Mouse (Mus musculus) left cerebral cortex, postnatal 4 days (tissue): ENCODE data around the gene Mgll. TPM values are rescaled to one million over a fixed set of nuclear protein-coding genes. Genes with fewer than 3 reads are reported as not detected.

ENCODE experiments used
- DNase-seq: peaks from one replicate; pipeline ENCODE4 v3.0.0-alpha.2; 2022
- intact Hi-C: fragments of 180-260 bp; cut with DNase I; formaldehyde crosslinking; loops from one replicate; pipeline ENCODE4 v1.15.1; 2025
- total RNA-seq, 2 experiments: library from RNA; stranded (reverse); gene quantifications; 2 replicates each; pipeline ENCODE4 v1.2.3; 2021

Gene Mgll
- total RNA-seq, 2 experiments from 2014 or later, result 32.9 to 40.7 TPM

DNA sequence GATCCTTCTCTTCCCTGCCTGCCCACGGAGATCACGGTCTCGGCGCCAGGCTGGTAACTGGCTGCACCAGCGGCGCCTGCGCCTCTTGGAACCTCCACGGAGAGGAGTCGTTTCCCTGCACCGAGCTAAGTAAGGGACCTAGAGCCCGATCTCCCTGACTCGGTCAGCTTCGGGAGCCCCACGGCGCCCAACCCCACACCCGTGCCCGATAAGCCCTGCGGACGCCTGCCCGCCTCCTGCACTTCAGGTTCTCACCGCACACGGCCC lies 117.2 kb downstream of the Mgll start:
- no peak for DNase-seq
- intact Hi-C loops, result no loop called here

DNA sequence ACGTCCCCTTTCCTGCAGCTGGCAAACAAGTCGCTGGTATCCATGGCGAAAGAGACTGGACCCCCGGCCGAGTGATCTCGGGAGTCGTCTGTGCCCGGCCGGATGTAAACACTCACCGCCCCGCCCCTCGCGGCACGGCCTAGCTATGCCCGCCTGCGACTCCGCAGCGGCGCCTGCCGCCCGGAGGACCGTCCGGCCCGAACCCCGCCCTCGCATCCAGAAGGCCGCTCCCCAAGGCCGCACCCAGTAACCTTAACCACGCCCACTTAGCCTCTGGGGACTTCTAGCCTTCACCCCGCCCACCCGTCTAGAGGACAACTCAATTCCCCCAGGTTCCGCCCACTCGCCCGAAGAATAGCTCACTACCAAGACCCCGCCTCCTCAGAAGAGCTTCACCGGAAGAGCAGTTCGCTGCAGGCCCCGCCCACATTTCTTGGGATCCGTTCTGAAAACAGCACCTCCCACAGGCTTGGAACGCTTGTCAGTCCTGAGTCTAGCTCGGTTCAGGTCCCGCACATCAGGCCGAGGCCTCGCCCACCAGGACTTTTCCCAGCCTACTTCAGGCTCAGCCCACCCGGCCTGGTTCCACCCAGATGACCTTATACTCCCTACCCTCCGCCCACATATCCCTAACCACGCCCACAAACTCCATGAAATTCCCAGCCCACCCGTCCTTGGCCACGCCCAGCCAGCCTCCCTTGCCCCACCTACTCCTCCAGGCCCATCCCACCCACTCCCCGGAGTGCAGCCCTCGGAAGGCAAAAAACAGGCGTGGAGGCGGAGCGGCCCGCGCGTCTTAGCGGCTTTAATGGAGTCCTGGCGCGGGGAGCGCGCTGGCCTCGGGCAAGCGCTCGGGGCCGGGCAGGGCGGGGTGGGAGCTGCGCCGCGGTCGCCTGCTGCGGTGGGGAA lies 117.8 kb downstream of the Mgll start, which contains the start of gene Abtb1:
Abtb1 (minus strand) TSS at position 204 of the 909 bp plus-strand sequence.
- peak; percentile 99 for DNase-seq
- intact Hi-C loops, result no loop called here

DNA sequence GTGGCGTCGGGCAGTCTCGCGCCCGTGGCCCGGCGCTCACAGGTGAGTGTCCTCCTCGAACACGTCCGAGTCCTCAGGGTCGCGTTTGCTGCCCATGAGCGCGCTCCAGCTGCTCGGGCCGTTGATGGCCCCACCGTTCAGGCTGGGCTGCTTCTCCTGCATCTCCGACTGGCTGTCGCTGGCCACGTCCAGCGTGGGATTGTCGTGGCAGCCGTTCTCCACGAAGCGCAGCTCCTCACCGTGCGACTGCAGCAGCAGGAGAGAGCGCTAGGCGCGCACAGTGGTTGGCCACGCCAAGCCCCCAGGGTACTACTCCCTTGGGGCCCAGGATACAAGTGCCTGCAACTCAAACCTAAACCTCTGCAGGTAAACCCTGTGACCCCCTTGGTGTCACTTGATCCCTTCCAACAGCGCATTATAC lies 118.5 kb downstream of the Mgll start:
- DNase-seq, result peak; percentile 54
- intact Hi-C loops, result no loop called here

DNA sequence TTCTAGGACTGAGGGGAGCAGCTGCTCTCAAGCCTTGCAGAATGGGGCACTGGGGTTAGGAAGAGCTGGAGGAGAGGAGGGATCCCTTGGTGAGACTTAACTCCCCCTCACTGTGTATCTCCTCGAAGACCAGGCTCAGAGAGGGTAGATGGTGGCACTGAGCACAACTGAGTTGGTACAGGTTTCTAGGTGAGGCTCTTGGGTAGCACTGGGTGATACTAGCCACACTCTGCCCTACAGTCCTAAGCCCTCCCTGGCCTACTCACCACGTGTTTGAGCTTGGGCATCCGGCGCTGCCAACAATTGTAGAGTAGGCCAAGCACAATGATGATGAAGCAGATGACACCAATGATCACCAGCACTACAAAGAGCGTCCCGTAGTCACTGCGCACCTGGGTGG lies 119.0 kb downstream of the Mgll start:
- no peak for DNase-seq
- intact Hi-C loops, result no loop called here

DNA sequence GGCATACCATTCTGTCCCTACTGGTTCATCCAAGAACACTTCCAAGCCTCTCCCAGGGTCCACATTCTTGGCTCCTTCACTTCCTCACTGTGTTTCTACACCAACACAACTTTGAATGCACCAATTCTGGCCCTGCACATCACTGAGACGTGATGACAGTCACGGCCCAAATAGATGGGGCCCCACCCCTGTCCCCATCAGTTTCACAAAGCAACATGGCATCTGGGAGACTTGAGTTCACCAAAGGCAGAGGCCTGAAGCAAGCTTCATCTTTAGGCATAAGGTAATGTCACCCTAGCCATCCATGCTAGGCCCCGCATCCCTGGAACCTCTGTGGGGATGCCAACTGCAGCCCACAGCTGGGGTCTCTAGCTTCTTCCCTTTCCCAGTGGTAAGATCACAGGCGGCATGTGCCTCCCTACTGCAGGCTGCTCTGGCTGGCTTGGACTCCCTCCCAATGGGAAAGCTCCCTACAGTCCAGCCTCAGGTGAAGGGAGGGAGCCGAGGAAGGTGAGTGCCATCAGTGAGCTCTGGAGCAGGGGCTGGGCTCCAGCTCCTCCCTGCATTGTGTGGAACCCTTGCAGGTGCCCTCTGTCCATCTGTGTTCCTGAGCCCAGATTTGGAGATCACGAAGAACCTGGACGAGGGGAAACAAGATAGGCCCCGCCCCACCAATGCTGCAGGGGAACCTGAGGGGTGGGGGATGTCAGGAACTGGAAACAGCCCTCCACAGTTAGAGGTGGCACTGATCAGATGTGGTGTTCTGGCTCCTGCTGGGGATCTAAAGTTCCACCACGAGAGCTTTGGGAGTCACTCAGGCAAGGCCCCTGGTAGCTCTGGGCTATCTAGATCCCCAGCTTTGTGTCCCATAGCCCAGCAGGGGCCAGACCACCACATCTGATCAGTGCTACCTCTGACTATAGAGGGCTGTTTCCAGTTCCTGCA lies 119.8 kb downstream of the Mgll start:
- DNase-seq, result no peak
- intact Hi-C loops, result no loop called here

DNA sequence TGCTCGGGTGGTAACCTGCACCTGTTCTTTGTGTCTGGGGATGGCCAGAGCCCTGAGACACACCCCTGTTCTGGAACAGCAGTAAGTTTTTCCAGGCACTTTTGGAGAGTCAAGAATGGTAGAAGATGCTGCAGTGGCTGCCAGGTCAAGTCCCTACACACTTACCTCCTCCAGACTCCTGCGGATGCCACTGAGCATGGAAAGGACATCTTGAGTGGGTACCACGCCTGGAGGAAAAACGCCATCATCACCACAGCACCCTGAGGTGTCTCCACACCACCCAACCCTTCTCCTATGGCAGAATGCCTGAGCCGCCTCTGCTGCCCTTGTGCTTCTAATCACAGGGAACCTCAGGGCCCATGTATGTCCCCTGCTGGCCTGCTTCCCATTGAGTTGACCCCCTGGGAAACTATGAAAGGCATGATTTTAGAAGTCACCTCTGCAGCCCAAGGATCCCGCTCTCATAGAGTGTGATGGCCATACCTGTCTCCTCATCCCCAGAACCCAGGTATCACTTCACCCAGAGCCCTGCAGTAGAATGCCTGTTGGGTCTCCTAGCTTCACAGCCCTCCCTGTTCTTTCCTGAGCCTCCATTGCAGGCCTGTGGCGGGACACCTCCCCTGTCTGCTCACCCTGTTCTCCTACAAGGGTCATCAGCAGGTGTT lies 120.8 kb downstream of the Mgll start:
- intact Hi-C loops, result no loop called here
- DNase-seq, result no peak

DNA sequence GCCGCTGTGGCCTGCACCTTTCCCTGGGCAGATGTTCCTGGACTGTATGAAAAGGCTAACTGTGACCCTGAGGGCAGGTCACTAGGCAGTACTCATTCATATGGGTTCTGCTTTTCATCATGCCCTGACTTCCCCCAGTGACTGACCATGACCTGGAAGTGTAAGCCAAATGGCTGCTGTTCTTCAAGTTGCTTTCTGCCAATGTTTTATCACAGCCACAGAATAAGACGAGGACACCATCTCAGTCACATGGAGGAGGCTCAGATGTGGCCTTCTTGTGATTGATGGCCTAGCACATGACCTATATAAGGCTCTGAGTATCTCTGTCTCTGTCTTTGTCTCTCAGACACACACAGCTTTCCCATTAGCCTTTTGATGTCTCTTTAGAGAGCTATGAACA lies 123.4 kb downstream of the Mgll start:
- intact Hi-C loops, result no loop called here
- DNase-seq, result no peak

DNA sequence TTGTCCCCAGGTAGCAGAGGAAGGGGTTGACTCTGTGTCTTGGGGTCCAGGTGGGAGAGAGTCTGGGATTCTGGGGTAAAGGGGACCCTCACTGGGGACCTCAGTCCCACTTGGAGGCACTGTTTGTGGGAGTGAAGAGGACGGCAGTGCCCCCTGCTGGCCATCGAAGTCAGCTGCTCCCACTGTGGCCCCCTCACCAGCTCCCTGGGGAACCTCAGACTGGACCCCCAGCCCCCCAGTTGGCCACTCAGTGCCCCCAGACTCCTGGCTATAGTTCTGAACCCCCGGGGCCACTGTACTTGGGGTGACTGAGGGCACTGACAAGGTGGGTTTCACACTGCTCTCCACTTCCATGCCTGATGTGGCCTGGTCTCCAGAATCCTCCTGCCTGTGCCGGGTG lies 125.1 kb downstream of the Mgll start:
- intact Hi-C loops, result no loop called here
- no peak for DNase-seq

DNA sequence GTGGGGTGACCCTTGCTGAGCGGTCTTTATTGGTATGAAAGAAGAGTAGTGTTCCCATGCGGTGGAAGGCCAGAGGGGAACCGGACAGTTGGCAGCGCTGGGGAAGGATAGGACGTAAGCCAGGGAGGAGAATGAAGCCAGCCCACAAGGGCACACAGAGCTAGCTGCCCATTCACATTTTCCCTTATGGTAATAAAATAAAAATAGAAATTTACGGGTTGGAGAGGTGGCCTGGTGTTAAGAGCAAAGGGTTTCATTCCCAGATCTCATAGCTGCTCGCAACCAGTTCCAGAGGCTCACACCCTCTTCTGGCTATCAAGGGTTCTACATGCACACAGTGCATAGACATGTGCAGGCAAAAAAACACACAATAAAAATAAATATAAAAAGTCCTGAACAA lies 125.8 kb downstream of the Mgll start:
- DNase-seq, result no peak
- intact Hi-C loops, result no loop called here

DNA sequence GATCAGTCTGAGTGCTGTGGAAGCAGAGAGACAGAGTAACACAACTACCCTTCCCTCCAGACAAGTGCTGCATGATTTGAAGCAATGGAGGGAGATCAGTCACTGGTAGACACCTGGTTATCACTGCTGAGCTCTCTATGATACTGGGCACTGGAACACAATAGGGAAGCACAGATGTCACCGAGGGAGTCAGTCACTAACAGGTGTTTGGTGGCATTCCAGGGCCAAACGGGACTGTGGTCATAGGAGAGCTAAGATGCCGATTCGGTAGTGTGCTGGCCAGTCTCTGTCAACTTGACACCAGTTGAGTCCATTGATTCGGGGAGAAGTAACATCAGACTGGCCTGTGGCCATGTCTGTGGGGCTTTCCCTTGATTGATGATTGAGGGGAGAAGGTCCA lies 130.3 kb downstream of the Mgll start:
- no peak for DNase-seq
- intact Hi-C loops, result no loop called here

DNA sequence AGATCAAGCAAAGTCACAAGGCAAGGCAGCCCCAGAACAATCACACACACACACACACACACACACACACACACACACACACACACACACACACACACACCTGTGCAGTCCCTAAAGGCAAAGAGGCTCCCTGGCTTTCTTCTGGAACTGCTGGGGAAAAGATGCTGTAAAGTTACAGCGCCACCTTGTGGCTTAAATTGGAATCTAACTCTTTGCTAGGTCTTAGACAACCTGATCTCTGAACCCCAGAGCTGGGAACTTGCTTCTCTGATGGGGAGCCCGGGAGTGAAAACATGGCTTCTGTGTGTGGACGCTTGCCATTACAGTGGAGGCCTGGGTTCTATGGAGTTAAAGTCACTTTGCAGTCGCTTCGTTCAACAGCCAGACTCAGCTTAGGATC lies 131.4 kb downstream of the Mgll start:
- intact Hi-C loops, result no loop called here
- peak; percentile 49 for DNase-seq

DNA sequence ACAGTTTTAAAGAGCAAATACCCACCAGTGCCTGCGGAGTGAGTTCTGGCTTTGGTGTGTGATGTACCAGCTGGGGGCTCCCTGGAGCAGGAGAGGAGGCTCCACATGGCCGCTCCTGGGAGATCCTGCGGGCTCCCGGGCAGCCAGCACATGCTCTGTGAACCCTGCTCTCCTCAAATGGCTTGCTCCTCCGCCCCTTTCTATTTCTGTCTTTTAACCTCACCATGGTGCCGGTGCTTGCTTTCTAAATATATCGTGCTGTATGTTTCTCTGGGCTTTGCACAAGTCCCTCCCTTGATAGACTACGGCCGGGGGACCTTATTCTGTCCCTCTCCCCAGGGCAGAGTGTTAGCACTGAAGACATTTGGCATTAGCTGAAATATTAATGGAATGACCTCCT lies 133.0 kb downstream of the Mgll start:
- intact Hi-C loops, result no loop called here
- DNase-seq, result no peak

DNA sequence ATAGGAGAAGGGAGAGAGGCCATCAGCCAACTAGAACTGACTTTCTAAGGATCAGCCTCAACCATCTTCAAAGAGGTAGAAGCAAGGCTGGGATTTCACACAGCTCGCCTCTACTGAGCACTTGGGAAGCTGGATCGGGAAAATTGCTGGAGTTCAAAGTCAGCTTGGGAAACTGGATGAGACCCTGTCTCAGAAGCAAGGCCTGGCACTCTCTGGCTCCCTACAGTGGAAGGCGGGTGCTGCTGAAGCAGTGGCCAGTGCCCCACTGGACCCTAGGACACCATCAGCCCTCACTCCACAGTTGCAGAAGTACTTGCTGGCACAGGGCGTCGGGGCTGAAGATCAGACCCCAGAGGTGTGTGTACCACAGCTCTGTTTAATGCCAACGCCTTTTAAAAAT lies 133.6 kb downstream of the Mgll start:
- DNase-seq, result no peak
- intact Hi-C loops, result no loop called here

DNA sequence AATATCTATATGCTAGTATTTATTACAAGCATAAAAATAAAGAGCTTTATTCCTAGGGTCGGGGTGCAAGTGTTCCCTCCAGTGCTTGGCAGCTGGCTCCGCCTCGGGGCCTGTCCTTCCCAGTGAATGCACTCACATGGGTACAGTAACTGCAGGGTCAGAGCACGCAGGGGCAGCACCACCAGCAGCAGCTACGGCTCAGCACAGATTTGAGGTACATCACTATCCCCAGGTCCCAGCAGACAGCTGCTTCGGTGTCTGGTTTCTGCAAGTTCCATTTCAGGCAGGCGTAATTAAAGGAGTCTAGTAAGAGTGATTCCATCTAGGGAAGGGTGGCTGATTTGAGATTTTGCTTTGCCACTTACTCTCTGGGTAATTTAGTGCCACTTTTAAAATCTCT lies 134.1 kb downstream of the Mgll start:
- intact Hi-C loops, result no loop called here
- DNase-seq, result no peak

DNA sequence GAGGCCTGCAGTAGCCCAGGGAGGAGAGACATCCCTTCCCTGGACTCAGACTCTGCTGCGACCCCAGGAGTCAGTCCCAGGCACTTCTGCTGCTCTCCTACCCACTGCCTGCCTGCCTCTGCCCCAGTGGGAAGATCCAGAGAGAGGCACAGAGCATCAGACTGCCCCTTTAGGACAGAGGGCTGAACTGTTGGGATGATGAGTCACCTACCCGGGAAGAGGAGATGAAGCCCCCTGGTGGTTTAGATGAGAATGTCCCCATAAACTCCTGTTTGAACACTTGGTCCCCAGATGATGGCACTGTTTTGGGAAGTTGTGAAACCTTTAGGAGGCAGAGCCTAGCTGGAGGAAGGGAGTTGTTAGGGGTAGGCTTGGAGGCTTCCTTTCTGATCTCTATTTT lies 136.7 kb downstream of the Mgll start:
- DNase-seq, result no peak
- intact Hi-C loops, result no loop called here

DNA sequence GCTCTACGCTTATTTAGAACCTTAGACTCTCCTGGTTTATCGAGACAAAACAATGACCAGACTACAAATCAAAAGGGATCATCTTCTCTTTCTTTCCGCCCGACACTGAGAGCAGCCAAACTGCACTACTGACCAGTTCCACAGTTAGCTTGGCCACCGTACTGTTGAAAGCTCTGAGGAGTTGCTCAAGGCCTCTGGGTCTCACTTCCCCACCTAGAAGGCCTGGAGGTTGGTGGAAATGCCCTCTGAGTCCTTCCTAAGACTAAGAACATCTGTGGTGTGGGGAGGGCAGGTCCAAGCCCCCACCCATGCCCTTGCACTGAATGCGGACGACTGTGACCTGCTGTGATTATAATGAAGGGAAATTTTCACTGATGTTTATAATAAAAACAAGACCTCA lies 141.5 kb downstream of the Mgll start:
- intact Hi-C loops, result no loop called here
- DNase-seq, result no peak

DNA sequence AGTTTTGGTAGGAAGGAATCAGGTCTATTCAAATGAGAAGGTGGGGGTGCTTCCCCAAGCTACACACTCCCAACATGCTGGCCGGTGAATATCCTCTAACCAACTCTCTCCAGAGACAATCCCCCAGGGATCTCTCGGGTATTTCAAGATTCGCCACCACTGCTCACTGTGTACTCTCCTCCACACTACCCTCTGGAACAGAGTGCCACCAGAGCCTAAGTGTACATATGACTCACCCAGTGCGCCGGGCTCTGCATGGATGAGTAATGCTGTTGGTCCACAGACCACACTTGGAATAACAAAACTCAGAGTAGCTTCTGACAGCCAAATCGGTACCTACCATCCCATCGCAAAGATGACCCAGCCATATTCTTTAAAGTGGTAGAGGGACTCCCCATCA lies 145.2 kb downstream of the Mgll start:
- intact Hi-C loops, result no loop called here
- no peak for DNase-seq

DNA sequence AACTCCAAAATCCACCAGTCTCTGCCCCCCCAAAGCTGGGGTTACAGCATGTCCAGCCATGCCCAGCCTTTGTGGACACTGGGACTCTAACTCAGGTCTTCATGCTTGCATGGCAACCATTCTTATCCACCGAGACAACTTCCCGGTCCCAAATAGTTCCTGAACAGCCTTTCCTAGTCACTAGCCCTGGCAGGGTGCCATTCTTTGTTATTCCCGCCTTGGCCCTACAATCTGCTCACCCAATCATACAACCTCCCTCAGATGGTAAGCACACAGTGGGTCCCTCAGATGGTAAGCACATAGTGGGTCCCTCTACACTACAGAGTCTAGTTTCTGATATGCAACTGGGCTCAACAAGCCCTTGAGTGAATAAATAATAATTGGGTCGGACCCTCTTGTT lies 146.4 kb downstream of the Mgll start:
- DNase-seq, result peak; percentile 54
- intact Hi-C loops, result no loop called here

DNA sequence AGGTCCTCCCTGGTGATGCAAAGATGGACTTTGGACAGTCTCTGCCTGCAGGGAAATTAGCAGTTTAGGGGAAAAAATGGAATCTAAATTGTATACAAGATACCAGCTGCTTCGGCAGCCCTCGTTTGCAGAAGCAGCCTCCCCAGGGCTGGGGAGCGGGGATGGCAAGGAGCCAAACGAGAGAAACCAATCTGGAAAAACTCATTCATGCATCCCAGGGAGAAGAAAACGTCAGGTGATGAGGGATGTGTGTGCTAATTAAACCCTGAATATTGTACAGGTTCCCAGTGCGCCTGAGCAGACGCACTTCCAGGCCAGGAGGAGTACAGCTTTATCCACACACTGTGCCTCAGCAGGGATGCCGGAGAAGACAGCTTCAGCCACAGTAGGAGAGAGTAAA lies 147.3 kb downstream of the Mgll start:
- intact Hi-C loops, result no loop called here
- peak; percentile 79 for DNase-seq

DNA sequence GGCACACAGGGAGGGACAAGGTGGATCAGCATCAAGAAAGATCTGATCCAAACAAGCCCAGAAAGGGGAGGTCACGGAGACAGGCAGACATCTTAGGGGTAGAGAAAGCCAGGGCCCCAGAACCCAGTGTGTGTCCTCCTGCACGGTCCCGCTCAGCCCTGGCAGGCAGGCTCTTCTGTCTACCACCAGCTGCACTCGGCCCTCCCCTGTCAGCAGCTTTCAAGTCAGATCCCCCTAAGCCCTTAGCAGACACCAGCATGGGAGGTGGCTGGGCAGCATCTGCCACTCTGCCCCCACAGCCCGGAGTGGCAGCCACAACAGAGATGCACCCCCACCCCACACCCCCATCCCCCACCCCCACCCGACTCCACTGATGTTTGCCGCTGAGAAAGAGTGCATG lies 148.6 kb downstream of the Mgll start:
- intact Hi-C loops, result no loop called here
- DNase-seq, result peak; percentile 72
